Mouse (Mus musculus) neural tube, embryonic 14.5 days (tissue): ENCODE data around the gene Cmip. TPM values are rescaled to one million over a fixed set of nuclear protein-coding genes. Genes with fewer than 3 reads are reported as not detected.

Source experiments
- ATAC-seq: fragments of 200-750 bp; cut with Nextera tagmentation; 2 replicates; pipeline ENCODE4 v1.8.0; 2017; ENCODE audit warnings: low read depth, mild to moderate bottlenecking, moderate TSS enrichment, moderate library complexity
- H3K27ac ChIP-seq: fragments of 300-500 bp; sonication (generic); 2 replicates; pipeline ENCODE4 v1.5.1; 2014; ENCODE audit warnings: low read depth, mild to moderate bottlenecking, control low read depth, low read length, moderate library complexity, mixed read lengths
- H3K27me3 ChIP-seq: fragments of 300-500 bp; sonication (generic); 2 replicates; pipeline ENCODE4 v1.6.1; 2014; ENCODE audit warnings: low read length; ENCODE audit not compliant: control insufficient read depth, insufficient read depth
- H3K36me3 ChIP-seq: fragments of 300-500 bp; sonication (generic); 2 replicates; pipeline ENCODE4 v1.6.1; 2014; ENCODE audit warnings: low read length, mixed read lengths; ENCODE audit not compliant: control insufficient read depth, insufficient read depth
- H3K4me1 ChIP-seq: fragments of 300-500 bp; sonication (generic); 2 replicates; pipeline ENCODE4 v1.6.1; 2014; ENCODE audit warnings: low read length; ENCODE audit not compliant: control insufficient read depth, insufficient read depth
- H3K4me2 ChIP-seq: fragments of 300-500 bp; sonication (generic); 2 replicates; pipeline ENCODE4 v1.6.1; 2014; ENCODE audit warnings: mild to moderate bottlenecking, low read depth, low read length, control low read depth
- H3K4me3 ChIP-seq: fragments of 300-500 bp; sonication (generic); 2 replicates; pipeline ENCODE4 v1.5.1; 2014; ENCODE audit warnings: low read depth, low read length, control low read depth, mixed read lengths
- H3K9ac ChIP-seq: fragments of 300-500 bp; sonication (generic); replicated peaks from 2 replicates; pipeline ENCODE4 v1.6.1; 2014; ENCODE audit warnings: low read depth, mild to moderate bottlenecking, control low read depth, low read length, mixed read lengths
- H3K9me3 ChIP-seq: fragments of 300-500 bp; sonication (generic); 2 replicates; pipeline ENCODE4 v1.6.1; 2016; ENCODE audit warnings: low read length; ENCODE audit not compliant: control insufficient read depth
- WGBS: fragments of 180-500 bp; shearing (Covaris S2); extraction: QIAGEN DNeasy Blood & Tissue Kit; methylation state at CpG from one replicate; pipeline ENCODE4 v1.1.7; 2014; 5-methylcytosine and 5-hydroxymethylcytosine counted together
- polyA plus RNA-seq: library from polyadenylated mRNA; unstranded; fragments of >200 nt; fragmentation: Nextera tagmentation; extraction: Ambion mirVana; gene quantifications from 2 replicates; pipeline ENCODE4 v1.2.1, GENCODE M21; 2014

The Cmip gene
- polyA plus RNA-seq, 1 experiment from 2014 or later = 135 TPM

DNA sequence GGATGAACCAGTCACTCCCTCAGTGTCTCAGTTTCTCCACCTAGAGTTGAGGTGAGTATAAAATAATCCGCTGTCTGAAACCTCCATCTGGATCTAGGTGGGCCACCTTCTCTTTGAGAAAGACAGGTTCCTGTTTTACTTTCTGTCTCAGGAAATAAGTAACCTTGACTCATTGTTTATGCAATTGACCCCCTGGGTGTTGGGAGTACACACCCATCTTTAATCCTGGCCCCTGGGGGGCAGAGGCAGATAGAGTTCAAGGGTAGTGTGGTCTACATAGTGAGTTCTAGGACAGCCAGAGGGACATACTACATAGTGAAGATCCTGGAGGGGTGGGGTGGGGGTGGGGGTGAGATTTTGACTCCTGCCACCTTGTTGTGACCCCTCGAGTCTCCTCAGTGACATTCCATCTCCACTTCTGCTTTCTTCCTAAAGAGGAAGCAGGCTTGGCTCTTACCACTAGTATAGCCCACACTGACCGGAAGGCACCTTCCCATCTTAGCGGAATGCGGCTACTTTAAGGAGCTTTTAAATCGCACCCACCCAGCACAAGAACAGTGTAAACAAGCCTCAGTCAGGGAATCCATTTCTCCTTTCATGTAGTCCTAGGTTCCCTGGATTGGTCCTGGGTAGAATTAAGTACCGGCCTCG is 86.0 kb downstream of the Cmip start:
- 81% methylated on average over 8 of the region's 8 CpGs for WGBS
- no peak overlapping the region for H3K4me3 ChIP-seq
- no peaks in the 10 kb centered on the region for H3K9me3 ChIP-seq
- no peaks in the 10 kb centered on the region for H3K36me3 ChIP-seq
- no peak overlapping the region for H3K9ac ChIP-seq
- no peaks in the 10 kb centered on the region for H3K27me3 ChIP-seq
- no peak for ATAC-seq
- peaks cover 13% of the 10 kb centered on the region for H3K4me1 ChIP-seq
- H3K4me2 ChIP-seq = no peak overlapping the region
- no peak overlapping the region for H3K27ac ChIP-seq

DNA sequence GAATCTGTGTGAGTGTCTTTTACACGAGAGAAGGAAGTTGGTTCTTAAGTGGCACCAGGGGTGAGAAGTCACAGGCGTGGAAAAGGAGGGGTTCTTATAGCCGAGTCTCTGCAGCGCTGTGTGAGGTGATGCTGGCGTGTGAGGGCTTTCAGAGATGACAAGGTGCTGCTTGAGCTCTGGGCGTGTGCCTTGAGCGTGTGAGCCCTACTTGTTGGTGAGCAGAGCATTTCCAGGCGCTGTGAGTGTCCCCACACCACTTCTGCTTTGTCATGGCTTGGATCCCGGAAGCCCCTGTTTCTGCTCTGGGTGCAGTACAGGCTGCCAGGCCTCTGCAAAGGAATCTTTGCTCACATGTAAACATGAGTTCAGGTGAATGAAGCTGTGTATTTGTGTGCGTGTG is 86.6 kb downstream of the Cmip start:
- Histone ChIP-seq H3K36me3 (no peaks in the 10 kb centered on the region), H3K4me1 (peaks cover 16% of the 10 kb centered on the region), H3K4me3 (no peak overlapping the region), H3K9me3 (no peaks in the 10 kb centered on the region), H3K9ac (no peak overlapping the region), H3K27me3 (no peaks in the 10 kb centered on the region), H3K27ac (no peak overlapping the region), H3K4me2 (no peak overlapping the region)
- ATAC-seq = no peak
- whole genome bisulfite sequencing = 88% methylated on average over 10 of the region's 10 CpGs

DNA sequence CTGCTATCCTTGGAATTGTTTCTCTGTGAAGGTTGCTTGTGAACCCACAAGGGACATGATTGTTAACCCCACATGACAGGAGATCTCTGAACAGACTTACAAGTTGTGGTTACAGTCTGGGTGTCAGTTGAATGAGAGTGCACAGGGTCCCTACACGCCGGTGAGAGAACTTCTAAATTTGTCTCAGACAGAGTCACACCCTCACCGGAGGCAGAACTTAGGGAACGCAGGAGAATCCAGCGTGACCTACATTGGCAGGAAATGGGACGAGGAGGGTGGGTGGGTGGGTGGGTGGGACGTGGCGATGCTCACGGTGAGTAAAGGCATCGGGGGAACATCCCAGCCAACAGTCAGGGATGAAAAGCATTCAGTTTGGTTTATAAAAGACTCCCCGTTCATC is 88.0 kb downstream of the Cmip start:
- H3K4me2 ChIP-seq = no peak overlapping the region
- no peak overlapping the region for H3K9ac ChIP-seq
- H3K36me3 ChIP-seq = no peaks in the 10 kb centered on the region
- no peaks in the 10 kb centered on the region for H3K9me3 ChIP-seq
- no peak overlapping the region for H3K27ac ChIP-seq
- H3K4me3 ChIP-seq = no peak overlapping the region
- H3K27me3 ChIP-seq = no peaks in the 10 kb centered on the region
- WGBS = 84% methylated on average over 11 of the region's 11 CpGs
- peaks cover 15% of the 10 kb centered on the region; the same call in 1 of the 2 replicates for H3K4me1 ChIP-seq
- no peak for ATAC-seq

DNA sequence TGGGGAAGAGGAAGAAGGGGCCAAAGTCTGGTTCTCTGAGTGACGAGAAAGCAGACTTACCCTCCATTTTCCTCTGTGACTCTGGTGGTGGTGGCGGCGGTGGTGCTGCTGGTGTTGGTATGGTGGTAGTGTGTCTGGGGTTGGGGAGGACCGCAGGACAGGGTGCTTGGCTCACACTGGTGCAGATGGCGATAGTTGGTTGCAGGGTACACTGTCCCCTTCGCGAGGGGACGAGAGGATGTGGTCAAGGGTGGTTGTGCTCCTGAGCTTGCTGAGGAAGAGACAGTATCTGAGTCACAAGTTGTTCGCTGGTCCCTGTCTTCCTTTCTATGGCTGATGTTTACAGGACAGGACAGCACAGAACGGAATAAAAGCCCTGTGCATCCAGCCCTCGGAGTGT is 88.5 kb downstream of the Cmip start:
- H3K4me1 ChIP-seq = peaks cover 11% of the 10 kb centered on the region; the same call in 1 of the 2 replicates
- no peaks in the 10 kb centered on the region for H3K27me3 ChIP-seq
- no peak overlapping the region for H3K4me2 ChIP-seq
- no peak overlapping the region for H3K27ac ChIP-seq
- no peak overlapping the region for H3K4me3 ChIP-seq
- no peaks in the 10 kb centered on the region for H3K9me3 ChIP-seq
- H3K9ac ChIP-seq = no peak overlapping the region
- 93% methylated on average over 11 of the region's 11 CpGs for WGBS
- no peaks in the 10 kb centered on the region for H3K36me3 ChIP-seq
- ATAC-seq = no peak

DNA sequence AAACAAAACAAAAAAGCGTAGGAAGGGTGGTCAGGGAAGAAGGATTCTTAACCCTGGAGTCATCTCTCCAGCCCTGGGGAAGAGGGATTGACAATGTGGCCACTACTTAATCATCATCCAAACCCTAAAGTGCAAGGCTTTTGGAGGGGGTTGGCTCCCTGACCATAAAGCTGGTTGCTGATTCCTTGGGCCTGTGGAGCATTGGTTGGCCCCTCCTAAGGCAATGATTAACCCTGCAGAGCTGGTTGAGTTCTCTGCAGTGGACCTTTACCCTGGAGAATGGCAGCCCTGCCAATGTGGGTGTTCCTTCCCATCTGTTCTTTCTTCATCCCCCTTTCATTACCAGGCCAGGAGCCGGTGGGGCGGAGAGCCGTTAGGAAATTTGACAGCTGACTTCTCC is 90.7 kb downstream of the Cmip start:
- Histone ChIP-seq H3K9ac (no peak overlapping the region), H3K27me3 (no peaks in the 10 kb centered on the region), H3K36me3 (no peaks in the 10 kb centered on the region), H3K9me3 (no peaks in the 10 kb centered on the region), H3K4me3 (no peak overlapping the region), H3K27ac (no peak overlapping the region), H3K4me1 (peaks cover 11% of the 10 kb centered on the region; the same call in 1 of the 2 replicates), H3K4me2 (no peak overlapping the region)
- 41% methylated on average over 4 of the region's 4 CpGs for WGBS
- ATAC-seq = no peak

DNA sequence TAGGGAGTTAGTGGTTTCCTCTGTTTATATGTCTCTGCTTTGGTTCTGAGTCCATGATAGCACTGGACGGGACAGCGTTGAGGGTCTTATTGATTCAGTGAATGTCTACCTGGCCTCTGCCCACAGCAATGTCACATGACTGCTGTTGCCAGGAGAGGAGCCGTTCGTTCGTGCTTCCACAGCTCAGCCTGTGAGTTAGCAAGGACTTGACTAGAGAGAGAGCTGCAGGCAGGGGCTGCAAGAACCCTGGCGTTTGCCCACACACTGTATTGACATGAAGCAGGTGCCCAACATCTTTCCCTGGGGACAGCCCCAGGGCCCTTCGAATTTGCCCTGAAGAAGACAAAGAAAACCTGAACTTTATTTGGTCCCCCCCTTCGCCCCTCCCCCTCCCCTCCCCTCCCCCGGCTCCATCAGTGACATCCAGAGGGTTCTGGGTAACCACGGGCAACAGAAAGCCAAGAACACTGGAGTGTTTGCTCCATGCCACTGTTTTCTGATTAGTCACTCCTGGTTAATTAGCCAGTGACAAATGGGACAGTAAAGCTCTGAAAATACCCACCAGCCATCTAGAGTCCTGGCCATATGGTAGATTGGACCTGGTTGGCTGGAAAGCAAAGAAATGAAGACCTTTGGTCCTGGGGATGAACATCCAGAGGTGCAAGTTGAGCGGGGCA is 92.0 kb downstream of the Cmip start:
- 23% methylated on average over 10 of the region's 11 CpGs for WGBS
- Histone ChIP-seq H3K4me1 (peaks cover 11% of the 10 kb centered on the region; the same call in 1 of the 2 replicates), H3K27ac (no peak overlapping the region), H3K27me3 (no peaks in the 10 kb centered on the region), H3K36me3 (no peaks in the 10 kb centered on the region), H3K4me3 (no peak overlapping the region), H3K9ac (no peak overlapping the region), H3K9me3 (no peaks in the 10 kb centered on the region), H3K4me2 (no peak overlapping the region)
- ATAC-seq = no peak

DNA sequence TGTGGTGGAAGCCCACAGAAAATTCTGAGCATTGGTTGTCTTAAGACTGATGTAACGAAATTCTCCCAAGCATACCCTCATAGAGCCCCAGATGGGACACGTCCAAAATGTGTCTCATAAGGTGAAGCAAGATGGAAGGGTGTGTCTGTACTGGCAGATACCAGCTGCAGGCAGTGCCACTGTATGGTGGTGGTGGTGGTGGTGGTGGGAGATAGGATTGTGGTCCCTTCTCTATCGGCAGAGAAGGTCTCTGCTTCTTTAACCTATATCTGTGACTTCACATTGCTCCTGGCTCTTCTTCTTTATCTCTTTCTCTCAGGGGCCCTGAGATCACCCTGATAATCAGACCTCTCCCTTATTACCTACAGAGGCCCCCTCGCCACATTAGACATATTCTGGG is 92.7 kb downstream of the Cmip start:
- peaks cover 11% of the 10 kb centered on the region; the same call in 1 of the 2 replicates for H3K4me1 ChIP-seq
- WGBS = 96% methylated on average over 4 of the region's 4 CpGs
- no peaks in the 10 kb centered on the region for H3K36me3 ChIP-seq
- H3K9ac ChIP-seq = no peak overlapping the region
- no peaks in the 10 kb centered on the region for H3K27me3 ChIP-seq
- H3K9me3 ChIP-seq = no peaks in the 10 kb centered on the region
- ATAC-seq = no peak
- H3K4me2 ChIP-seq = no peak overlapping the region
- no peak overlapping the region for H3K4me3 ChIP-seq
- no peak overlapping the region for H3K27ac ChIP-seq

DNA sequence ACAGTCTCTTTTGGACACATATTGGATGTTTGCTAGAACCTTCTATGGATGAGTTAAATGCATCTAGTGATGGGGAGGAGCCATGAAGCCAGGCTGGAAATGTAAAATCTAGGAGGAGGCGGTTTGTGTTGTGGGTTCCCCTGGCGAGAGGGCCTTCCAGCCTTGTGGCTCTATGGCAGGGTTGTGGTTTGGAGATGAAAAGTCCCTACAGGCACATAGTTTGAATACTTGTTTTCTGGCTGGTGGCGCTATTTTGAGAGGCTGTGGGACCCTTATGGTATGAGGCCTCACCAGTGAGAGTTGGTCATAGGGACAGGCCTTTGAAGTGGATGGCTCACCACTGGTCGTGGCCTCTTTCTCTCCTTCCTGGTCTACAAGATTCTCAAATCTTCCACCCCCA is 95.2 kb downstream of the Cmip start:
- no peak overlapping the region for H3K4me3 ChIP-seq
- H3K36me3 ChIP-seq = no peaks in the 10 kb centered on the region
- ATAC-seq = no peak
- H3K9me3 ChIP-seq = no peaks in the 10 kb centered on the region
- H3K4me1 ChIP-seq = peaks cover 15% of the 10 kb centered on the region; the same call in 1 of the 2 replicates
- H3K9ac ChIP-seq = no peak overlapping the region
- no peak overlapping the region for H3K27ac ChIP-seq
- 93% methylated on average over 4 of the region's 4 CpGs for WGBS
- H3K4me2 ChIP-seq = no peak overlapping the region
- no peaks in the 10 kb centered on the region for H3K27me3 ChIP-seq

DNA sequence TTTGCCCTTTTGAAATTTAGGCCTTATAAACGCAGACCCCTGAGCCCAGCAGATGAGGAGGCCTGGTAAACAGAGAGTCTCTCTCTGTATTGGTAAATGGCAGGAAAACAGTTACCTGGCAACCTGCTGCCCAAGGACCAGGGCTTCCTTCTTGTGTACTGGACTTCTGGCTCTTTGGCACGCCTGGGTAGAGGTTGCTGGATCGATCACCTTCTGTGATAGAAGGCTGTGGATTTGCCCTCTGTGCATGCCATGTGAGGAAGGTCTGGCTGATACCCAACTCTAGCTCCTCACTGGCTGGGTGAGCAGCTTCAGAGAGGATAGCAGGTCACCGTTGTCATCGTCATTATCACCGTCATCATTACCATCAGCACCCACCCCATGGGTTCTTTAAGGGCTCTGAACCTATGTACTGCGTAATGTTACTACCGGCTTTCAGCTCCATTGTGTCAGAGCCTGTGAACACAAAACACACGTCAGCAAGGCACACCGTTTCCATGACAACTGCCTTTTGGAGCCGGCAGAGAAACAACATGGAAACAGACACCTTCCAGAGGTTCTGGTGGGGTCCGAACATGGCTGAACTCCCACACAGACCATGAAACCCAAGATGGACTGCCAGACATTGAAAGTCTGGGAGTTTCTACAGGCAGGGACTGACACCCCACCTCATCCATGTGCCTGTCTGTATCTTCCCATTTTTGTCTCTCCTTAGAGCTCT is 98.4 kb downstream of the Cmip start:
- no peak overlapping the region for H3K4me3 ChIP-seq
- 73% methylated on average over 12 of the region's 12 CpGs for WGBS
- H3K27ac ChIP-seq = peak overlapping the region; percentile 8; the same call in 1 of the 2 replicates
- H3K4me1 ChIP-seq = 0 out of 2 replicates have a peak, but pooled peaks cover 4% of the 10 kb centered on the region
- no peak overlapping the region for H3K9ac ChIP-seq
- no peak overlapping the region for H3K4me2 ChIP-seq
- H3K9me3 ChIP-seq = no peaks in the 10 kb centered on the region
- no peak for ATAC-seq
- H3K27me3 ChIP-seq = no peaks in the 10 kb centered on the region
- H3K36me3 ChIP-seq = no peaks in the 10 kb centered on the region
